Mouse (Mus musculus) G1E-ER4 (cell line): ENCODE data around the gene Tas1r3. TPM values are rescaled to one million over a fixed set of nuclear protein-coding genes. Genes with fewer than 3 reads are reported as not detected.

Source experiments
- GATA1 ChIP-seq: IDR thresholded peaks from one replicate; pipeline ENCODE4 v1.8.0; 2012; ENCODE audit warnings: low read length, inconsistent platforms
- polyA plus RNA-seq: library from polyadenylated mRNA; stranded (reverse); fragments of >175 nt; gene quantifications from 2 replicates; pipeline ENCODE4 v1.2.3, GENCODE M21; 2012

Gene Tas1r3
- 0.02 and 0.03 TPM in 2 replicates for polyA plus RNA-seq

DNA sequence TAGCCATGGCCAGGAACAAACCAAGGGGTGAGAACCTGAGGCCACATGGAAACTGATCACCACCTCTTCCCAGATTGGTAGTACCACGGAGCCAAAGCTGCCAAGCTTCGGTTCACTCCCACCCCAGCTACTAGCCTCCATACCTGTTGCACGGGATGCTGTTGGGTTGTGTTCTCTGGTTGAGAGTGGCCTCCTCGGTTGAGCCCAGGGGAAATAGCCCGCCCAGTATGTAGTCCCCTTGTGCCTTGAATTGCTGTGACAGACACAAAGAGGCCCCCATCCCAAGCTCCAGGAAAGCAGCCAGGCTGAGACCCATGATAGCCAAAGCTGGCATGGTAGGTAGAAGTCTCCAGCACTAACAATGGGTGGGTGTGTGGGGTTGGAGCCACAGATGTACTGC is at the start of gene Tas1r3:
TSS of gene Tas1r3 (minus strand) at position 362 of the 400 bp plus-strand sequence.
- TF ChIP-seq GATA1, result no peak

DNA sequence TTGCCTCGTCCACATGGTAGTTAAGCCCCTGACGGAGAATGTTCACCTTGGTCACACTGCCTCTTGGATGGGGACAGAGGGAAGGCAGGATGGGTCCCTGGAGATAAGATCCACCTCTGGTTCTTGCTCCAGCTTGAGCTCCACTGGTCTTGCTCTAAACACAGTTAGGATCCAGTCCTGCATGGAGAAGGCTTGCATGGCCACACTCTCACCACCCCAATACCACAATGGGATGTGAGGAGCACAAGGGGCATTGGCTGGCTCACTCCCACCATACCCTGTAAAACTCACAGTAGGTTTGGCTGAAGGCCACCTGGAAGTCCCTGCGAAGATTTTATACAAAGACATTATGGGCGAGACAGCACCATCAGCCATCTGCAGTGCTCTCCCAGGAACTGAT is 45.6 kb upstream of the Tas1r3 start:
- TF ChIP-seq GATA1, result no peak

DNA sequence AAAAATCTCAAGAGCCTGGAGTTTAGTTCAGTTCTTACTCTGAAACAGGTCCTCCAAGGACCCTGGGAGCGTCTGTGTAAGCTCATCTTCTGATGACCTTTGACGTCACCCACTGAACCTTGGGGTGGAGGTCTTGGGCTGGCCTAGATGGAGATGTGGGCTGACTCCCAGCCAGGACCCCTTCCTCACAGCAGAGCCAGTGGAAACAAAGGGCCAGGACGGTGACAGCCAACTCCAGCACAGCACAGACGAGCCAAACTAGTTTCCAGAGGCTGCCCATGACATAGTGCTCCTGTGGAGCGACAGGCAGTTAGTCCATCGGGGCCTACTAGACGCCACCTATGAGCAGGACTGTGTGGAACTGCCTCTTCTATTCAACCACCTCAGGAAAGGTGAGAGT is 45.1 kb upstream of the Tas1r3 start:
- TF ChIP-seq GATA1, result no peak

DNA sequence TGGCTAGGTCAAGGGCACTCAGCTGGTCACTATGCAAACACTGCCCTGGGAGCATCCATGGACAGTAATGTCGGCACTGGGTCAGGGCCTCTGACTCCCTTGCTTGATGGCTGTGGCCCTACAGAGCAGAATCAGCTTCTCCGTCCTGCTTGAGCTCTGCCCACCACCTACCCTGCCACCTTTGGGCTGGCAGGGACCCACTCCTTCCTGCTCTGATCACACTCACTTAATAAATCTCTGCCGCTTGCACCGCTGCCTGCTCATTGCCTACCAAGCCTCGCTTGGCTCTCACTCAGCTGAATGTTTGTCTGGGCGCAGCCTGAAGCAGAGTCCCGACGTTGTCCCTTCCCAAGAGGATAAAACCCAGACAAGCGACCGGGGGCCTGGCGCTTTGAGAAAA is 43.8 kb upstream of the Tas1r3 start:
- no peak for TF ChIP-seq GATA1

DNA sequence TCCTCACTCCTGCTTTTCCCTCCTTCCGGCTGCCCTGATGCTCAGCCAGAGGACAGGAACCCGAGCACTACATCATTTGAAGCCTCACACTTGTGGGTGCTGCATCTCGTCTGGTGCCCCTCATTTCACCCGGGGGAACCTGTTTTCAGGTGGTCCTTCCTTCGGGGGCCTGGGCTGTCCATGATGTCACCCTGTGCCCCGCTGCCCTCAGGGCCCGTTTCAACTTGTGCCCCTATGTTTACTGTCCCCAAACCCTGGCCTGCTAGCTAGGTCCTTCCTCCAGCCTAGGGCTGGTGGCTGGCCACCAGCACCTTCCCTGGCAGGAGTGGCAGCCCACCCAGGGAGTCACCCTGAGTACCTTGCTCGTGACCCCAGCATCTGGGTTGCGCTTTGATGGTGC is 43.0 kb upstream of the Tas1r3 start:
- TF ChIP-seq GATA1, result no peak

GRCm38 (mm10) chr4:155905634-155906033 is 42.5 kb upstream of the Tas1r3 start:
- TF ChIP-seq GATA1, result no peak

GRCm38 (mm10) chr4:155904318-155905102 is 41.3 kb upstream of the Tas1r3 start:
- TF ChIP-seq GATA1, result no peak

DNA sequence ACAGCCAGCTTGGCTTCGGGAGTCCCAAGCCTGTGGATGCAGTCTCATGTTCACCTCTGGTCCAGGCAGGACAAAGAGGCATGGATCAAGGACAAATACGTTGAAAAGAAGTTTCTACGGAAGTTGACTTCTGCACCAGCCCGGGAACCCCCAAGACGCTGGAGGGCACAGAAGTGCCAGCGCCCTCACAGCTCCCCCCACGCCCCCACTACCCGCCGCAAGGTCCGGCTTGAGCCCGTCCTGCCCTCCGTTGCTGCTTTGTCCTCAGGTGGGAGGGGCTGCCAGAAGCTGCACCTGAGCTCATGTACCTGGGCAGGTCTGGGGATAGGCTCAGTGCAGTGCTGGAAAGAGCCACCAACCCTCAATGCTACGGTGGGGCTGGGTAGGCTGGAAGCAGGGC is 40.1 kb upstream of the Tas1r3 start:
- TF ChIP-seq GATA1, result no peak

DNA sequence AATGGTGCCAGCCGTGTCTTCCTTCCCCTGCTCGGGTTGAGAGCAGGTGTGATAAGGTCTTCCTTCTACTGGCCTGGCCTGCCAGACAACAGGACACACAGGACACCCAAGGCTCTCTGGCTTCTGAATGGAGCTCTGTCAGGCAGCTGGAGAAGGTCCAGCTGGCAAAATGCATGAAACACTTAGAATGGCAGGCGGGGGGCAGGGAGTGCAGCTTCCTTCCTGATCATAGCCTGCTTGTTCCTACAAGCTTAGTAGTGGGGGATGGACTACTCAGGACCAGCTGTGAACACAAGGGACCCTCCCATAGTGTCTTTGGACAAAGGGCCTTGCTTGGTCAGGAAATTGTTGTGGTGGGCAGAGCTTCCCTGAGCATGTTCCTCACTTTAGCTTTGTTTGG is 38.0 kb upstream of the Tas1r3 start:
- TF ChIP-seq GATA1, result no peak

GRCm38 (mm10) chr4:155899355-155899754 is 36.2 kb upstream of the Tas1r3 start:
- no peak for TF ChIP-seq GATA1

GRCm38 (mm10) chr4:155898318-155898717 is 35.2 kb upstream of the Tas1r3 start:
- TF ChIP-seq GATA1, result no peak

- no peak for TF ChIP-seq GATA1
Measured at GRCm38 (mm10) chr4:155896461-155896860, 33.3 kb upstream of the Tas1r3 start.

DNA sequence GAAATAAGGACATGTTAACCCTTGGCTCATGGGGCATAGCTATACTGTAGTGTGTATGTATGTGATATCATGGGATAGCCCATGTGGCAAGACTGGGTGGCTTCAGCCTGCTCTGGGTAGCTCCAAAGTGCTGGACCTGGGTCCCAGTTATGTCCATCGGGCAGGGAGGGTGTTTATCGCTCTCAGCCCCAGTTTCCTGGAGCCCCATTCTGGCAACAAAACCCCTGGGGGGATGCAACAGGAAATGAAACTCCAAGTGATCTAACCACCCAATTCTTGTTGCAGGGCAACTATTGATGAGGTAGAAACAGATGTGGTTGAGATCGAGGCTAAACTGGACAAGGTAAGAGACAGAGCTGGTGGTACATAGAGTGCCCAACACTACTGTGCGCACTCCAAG is 32.7 kb upstream of the Tas1r3 start:
- no peak for TF ChIP-seq GATA1

- no peak for TF ChIP-seq GATA1
Measured at GRCm38 (mm10) chr4:155895216-155895615, 32.1 kb upstream of the Tas1r3 start.

- no peak for TF ChIP-seq GATA1
Measured at GRCm38 (mm10) chr4:155894311-155894881, 31.2 kb upstream of the Tas1r3 start.

DNA sequence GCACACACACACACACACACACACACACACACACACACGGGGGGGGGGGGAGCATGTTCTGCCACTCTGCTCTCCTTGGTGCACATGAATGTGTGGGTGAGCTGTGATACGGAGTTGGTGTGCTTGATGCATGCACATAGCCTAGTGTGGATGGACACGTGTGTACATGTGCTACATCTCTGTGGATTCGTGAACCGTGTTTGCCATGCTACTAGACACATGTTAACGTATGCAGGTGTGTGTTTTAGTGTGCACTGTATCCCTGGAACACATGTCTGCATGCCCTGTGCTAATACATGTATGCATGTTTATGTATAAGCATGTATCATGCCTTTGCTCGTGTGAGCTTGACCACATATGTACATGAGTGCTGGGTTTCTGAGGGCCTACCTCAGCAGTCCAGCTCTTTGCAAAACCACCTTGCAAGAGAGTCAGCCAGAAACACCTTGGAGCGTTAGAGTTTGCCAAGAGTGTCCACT is 30.1 kb upstream of the Tas1r3 start:
- TF ChIP-seq GATA1, result no peak
